Mouse (Mus musculus): Measurements from ENCODE around the gene P3h3. TPM values are rescaled to one million over a fixed set of nuclear protein-coding genes. Genes with fewer than 3 reads are reported as not detected.
"Not testable (repeated sequence)": the region's sequence is repeated elsewhere in the genome, so short reads cannot be mapped to it uniquely, and the experiment has no call there.

The P3h3 gene
- total RNA-seq, 2 experiments from 2014 or later, result 1.00 to 1.3 TPM

DNA sequence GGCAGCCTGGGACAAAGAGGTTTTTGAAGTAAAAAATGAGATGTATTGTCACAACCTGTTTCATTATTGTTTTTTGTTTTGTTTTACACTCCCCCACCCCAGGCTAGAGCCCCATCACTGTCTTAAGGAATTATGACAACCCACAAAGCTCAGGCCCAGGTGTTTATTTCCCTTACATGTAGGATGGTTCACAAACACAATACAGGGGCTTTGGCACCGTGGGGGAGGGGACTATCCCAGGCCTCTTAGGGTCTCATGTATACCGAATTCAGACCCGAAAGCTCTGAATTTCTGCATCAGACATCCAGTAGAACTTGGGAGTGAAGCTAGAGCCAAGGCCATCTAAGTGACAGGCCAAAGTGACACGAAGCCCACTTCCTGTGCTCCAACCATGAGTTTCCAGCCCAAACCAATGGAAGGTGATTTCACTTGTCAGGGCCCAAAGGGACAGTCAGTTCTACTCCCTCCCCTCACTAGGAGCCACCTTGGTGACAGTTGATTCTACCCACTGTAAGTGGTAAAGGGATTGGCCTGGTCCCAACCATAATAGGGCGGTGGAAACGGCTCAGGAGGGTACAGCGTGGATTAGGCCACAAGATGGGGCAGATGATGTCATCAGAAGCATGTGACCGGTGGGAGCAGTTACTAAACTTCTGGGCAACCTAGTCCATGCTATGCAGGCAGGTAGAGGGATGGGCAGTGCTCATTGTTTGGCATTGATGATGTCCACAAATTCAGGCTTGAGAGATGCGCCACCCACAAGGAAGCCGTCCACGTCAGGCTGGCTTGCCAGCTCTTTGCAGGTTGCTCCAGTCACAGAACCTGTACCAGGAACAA is 46.8 kb downstream of the P3h3 start:
- not testable (repeated sequence) for ATAC-seq (replicated peaks; ENCODE audit: poor library complexity)

DNA sequence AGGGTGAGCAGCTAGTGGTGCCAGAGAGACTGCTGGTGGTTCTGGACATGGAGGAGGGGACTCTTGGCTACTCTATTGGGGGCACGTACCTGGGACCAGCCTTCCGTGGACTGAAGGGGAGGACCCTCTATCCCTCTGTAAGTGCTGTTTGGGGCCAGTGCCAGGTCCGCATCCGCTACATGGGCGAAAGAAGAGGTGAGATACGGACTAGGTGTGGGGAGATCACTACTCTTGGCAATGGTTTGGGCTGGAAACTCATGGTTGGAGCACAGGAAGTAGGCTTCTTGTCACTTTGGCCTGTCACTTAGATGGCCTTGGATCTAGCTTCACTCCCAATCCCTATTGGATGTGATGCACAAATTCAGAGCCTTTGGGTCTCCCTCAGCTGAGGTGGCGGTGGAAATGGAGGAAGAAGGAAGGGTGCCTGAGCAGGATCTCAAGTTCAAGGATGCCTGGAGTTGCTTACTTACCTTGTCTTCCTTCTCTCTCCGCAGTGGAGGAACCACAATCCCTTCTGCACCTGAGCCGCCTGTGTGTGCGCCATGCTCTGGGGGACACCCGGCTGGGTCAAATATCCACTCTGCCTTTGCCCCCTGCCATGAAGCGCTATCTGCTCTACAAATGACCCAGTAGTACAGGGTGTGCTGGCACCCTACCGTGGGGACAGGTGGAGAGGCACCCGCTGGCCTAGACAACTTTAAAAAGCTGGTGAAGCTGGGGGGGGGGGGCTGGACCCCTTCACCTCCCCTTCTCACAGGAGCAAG is 47.6 kb downstream of the P3h3 start:
- no peak for ATAC-seq (replicated peaks; ENCODE audit: poor library complexity)

- peak; percentile 36 for ATAC-seq (replicated peaks; ENCODE audit: poor library complexity)
These were observed 48.3 kb downstream of the P3h3 start for GRCm38 (mm10) chr6:124809052-124809774.

DNA sequence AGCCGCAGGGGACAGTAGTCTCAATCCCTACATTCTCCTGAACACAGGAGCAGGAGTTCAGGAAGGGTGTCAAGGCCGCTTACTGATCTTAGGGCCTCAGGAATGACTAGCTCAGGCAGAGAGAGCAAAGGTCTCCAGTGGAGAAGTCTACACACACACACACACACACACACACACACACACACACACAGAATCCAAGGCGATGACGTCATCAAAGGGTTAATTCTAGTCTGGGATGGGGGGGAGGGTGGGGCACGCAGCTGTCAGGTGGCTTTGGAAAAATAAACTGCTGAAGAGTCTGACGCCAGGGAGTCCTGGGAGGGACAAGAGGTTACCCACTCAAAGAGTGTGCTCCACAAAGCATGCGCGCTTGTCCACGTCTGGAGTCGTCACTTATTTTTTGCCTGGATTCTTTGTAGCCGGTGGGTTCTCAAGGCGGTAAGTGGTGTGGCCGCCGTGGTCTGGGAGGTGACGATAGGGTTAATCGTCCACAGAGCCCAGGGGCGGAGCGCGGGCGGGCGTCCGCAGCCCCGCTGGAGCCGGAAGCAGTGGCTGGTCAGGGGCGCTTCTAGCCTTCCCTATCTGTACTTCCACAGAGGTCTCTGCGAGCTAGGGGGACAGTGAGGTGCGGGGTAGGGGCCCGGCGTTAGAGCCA is 49.1 kb downstream of the P3h3 start, which contains the start of gene Spsb2:
TSS of gene Spsb2 (plus strand) at position 304 of the 655 bp plus-strand sequence.
- peak; percentile 30 for ATAC-seq (replicated peaks; ENCODE audit: poor library complexity)

DNA sequence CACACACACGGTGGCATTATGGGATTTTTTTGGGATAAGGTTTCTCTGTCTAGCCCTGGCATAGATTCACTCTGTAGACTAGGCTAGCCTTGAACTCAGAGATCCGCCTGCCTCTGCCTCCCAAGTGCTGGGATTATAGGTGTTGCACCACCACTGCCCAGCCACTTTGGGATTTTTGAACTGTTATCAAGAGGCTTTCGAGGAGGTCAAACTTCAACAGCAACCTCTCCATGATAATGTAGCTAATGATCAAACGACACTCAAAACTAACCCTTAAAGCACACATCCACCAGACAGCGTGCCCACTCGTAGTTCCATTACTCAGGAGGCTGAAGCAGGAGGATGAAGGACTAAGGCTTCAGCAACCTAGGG is 49.6 kb downstream of the P3h3 start:
- no peak for ATAC-seq (replicated peaks; ENCODE audit: poor library complexity)

- no peak for ATAC-seq (replicated peaks; ENCODE audit: poor library complexity)
These were observed 50.2 kb downstream of the P3h3 start for GRCm38 (mm10) chr6:124807366-124807765.

GRCm38 (mm10) chr6:124806446-124807140 is 51.0 kb downstream of the P3h3 start:
- no peak for ATAC-seq (replicated peaks; ENCODE audit: poor library complexity)

GRCm38 (mm10) chr6:124805341-124806321 is 51.9 kb downstream of the P3h3 start:
- ATAC-seq (replicated peaks; ENCODE audit: poor library complexity), result peak; percentile 69

DNA sequence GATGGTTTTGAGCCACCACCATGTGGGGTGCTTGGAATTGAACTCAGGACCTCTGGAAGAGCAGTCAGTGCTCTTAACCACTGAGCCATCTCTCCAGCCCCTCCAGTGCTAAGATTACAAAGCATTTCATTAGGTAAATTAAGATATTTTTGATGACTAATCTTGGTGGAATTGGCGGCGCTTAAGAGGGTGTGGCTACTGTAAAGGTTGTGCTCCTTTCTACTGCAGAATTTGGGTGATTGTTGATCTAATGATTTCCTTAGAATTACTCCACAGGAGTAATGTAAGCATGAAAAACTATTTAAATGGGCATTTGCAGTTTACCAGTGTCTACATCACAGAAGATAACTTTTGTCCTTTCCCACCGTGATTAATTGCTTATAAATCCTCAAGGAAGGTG is 53.2 kb downstream of the P3h3 start:
- ATAC-seq (replicated peaks; ENCODE audit: poor library complexity), result no peak

- ATAC-seq (replicated peaks; ENCODE audit: poor library complexity), result not testable (repeated sequence)
These were observed 53.9 kb downstream of the P3h3 start for GRCm38 (mm10) chr6:124803691-124804090.

GRCm38 (mm10) chr6:124803061-124803460 is 54.5 kb downstream of the P3h3 start:
- no peak for ATAC-seq (replicated peaks; ENCODE audit: poor library complexity)

DNA sequence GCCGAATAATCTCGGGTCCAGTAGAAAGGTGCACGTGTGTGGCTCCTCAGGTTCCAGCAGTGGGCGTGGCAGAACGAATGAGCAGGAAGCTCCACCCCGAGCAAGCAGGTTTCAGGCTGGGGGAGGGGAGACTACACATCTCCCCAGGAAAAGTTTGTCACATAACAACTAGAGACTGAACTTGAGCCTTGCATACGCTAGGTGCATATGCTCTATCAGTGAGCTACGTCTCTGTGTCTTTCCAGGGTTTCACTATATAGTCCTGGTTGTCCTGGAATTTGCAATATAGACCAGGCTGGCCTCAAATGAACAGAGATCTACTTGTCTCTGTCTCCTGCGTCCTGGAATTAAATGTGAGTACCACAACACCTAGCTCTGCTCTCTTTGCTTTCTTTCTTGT is 55.2 kb downstream of the P3h3 start:
- peak; percentile 26; the same call in 1 of the 2 replicates for ATAC-seq (replicated peaks; ENCODE audit: poor library complexity)

GRCm38 (mm10) chr6:124796200-124796599 is 61.4 kb downstream of the P3h3 start:
- no peak for ATAC-seq (replicated peaks; ENCODE audit: poor library complexity)

DNA sequence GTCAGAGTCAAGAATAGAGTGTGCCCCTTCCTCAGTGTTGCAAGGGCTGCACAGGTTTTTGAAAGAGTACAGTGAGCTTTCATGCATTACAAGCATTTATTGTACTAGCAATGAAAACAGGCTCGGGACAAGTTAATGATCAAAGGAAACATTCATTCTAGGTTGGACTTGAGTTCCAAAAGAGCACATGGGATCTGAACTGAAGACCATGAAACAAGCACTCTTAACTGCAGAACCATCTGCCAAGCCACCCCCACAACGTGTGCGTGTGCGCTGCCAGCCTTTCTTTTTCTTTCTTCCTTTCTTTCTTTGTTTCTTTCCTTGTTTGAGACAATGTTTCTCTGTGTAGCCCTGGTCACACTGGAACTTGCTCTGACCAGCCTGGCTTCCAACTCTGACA is 61.8 kb downstream of the P3h3 start:
- no peak for ATAC-seq (replicated peaks; ENCODE audit: poor library complexity)

GRCm38 (mm10) chr6:124791911-124792310 is 65.6 kb downstream of the P3h3 start:
- no peak for ATAC-seq (replicated peaks; ENCODE audit: poor library complexity)

Measured in megakaryocyte progenitor cell, adult 5-6 weeks (primary cell).